Mouse (Mus musculus) forebrain, embryonic 13.5 days (tissue): ENCODE measurements around the gene Tdg. TPM values are rescaled to one million over a fixed set of nuclear protein-coding genes. Genes with fewer than 3 reads are reported as not detected.

Experiments used
- ATAC-seq: fragments of 200-750 bp; cut with Nextera tagmentation; 2 replicates; pipeline ENCODE4 v1.8.0; 2017
- H3K27ac ChIP-seq: fragments of 300-500 bp; sonication (generic); 2 replicates; pipeline ENCODE4 v1.5.1; 2015; ENCODE audit warnings: inconsistent platforms, mild to moderate bottlenecking, moderate library complexity
- H3K27me3 ChIP-seq: fragments of 300-500 bp; sonication (generic); 2 replicates; pipeline ENCODE4 v1.6.1; 2015; ENCODE audit warnings: mild to moderate bottlenecking, inconsistent platforms
- H3K36me3 ChIP-seq: fragments of 300-500 bp; sonication (generic); 2 replicates; pipeline ENCODE4 v1.6.1; 2015; ENCODE audit warnings: mild to moderate bottlenecking, inconsistent platforms; ENCODE audit not compliant: poor library complexity, severe bottlenecking
- H3K4me1 ChIP-seq: fragments of 300-500 bp; sonication (generic); 2 replicates; pipeline ENCODE4 v1.6.1; 2015; ENCODE audit warnings: inconsistent platforms
- H3K4me2 ChIP-seq: fragments of 300-500 bp; sonication (generic); 2 replicates; pipeline ENCODE4 v1.6.1; 2015; ENCODE audit warnings: inconsistent platforms, mild to moderate bottlenecking, moderate library complexity
- H3K4me3 ChIP-seq: fragments of 300-500 bp; sonication (generic); 2 replicates; pipeline ENCODE4 v1.5.1; 2015; ENCODE audit warnings: mild to moderate bottlenecking, inconsistent platforms
- H3K9ac ChIP-seq: fragments of 300-500 bp; sonication (generic); 2 replicates; pipeline ENCODE4 v1.6.1; 2015; ENCODE audit warnings: mild to moderate bottlenecking, inconsistent platforms
- H3K9me3 ChIP-seq: fragments of 300-500 bp; sonication (generic); replicated peaks from 2 replicates; pipeline ENCODE4 v1.6.1; 2016; ENCODE audit warnings: inconsistent platforms
- whole genome bisulfite sequencing: fragments of 180-500 bp; shearing (Covaris S2); methylation state at CpG from one replicate; pipeline ENCODE4 v1.1.7; 2015; 5-methylcytosine and 5-hydroxymethylcytosine counted together
- polyA plus RNA-seq: library from polyadenylated mRNA; unstranded; fragments of >200 nt; fragmentation: Nextera tagmentation; extraction: Ambion mirVana; gene quantifications from 2 replicates; pipeline ENCODE4 v1.2.1, GENCODE M21; 2015

Tdg gene
- polyA plus RNA-seq, 1 experiment from 2014 or later, result 241 TPM

- WGBS, result 99% methylated on average over 3 of the region's 3 CpGs
- Histone ChIP-seq H3K9ac (no peak overlapping the region), H3K36me3 (peaks cover 74% of the 10 kb centered on the region), H3K27me3 (no peaks in the 10 kb centered on the region), H3K4me3 (no peak overlapping the region), H3K4me2 (no peak overlapping the region), H3K4me1 (peaks cover 5% of the 10 kb centered on the region), H3K9me3 (no peaks in the 10 kb centered on the region), H3K27ac (no peak overlapping the region)
- ATAC-seq, result no peak
These were observed 6.7 kb downstream of the Tdg start for GRCm38 (mm10) chr10:82636321-82636720.

- Histone ChIP-seq H3K4me2 (no peak overlapping the region), H3K9me3 (no peaks in the 10 kb centered on the region), H3K27me3 (no peaks in the 10 kb centered on the region), H3K4me3 (no peak overlapping the region), H3K27ac (no peak overlapping the region), H3K9ac (no peak overlapping the region), H3K36me3 (peaks cover 78% of the 10 kb centered on the region), H3K4me1 (no peaks in the 10 kb centered on the region)
- no peak for ATAC-seq
- WGBS, result 93% methylated on average over 8 of the region's 8 CpGs
These were observed 9.5 kb downstream of the Tdg start for GRCm38 (mm10) chr10:82639032-82639698.

GRCm38 (mm10) chr10:82641481-82641880 lies 11.9 kb downstream of the Tdg start:
- ATAC-seq, result no peak
- Histone ChIP-seq H3K9me3 (no peaks in the 10 kb centered on the region), H3K4me2 (no peak overlapping the region), H3K9ac (no peak overlapping the region), H3K4me3 (no peak overlapping the region), H3K36me3 (peaks cover 92% of the 10 kb centered on the region), H3K27me3 (no peaks in the 10 kb centered on the region), H3K27ac (no peak overlapping the region), H3K4me1 (no peaks in the 10 kb centered on the region)
- 88% methylated on average over 9 of the region's 9 CpGs for WGBS

DNA sequence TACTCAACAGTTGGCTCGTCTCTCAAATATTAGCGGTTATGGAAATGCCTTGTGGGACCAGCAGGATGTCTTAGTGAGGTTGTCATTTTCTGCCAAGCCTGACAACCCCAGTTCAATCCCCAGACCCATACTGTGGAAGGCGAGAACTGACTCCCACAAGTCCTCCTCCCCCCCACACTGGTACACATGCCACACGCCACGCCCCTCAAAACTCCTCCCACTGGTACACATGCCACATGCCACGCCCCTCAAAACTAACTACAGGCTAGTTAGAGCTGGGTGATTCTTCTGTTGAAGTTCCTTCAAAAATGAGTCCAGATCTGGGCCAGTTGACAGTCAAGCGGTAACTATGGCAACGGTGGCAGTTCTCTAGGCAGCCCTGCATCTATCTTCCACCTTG lies 16.5 kb downstream of the Tdg start:
- Histone ChIP-seq H3K9ac (no peak overlapping the region), H3K27ac (no peak overlapping the region), H3K27me3 (no peaks in the 10 kb centered on the region), H3K4me1 (no peaks in the 10 kb centered on the region), H3K36me3 (peaks cover 78% of the 10 kb centered on the region), H3K4me2 (no peak overlapping the region), H3K4me3 (no peak overlapping the region), H3K9me3 (no peaks in the 10 kb centered on the region)
- no peak for ATAC-seq
- 95% methylated on average over 8 of the region's 8 CpGs for WGBS

- Histone ChIP-seq H3K36me3 (peaks cover 79% of the 10 kb centered on the region), H3K9me3 (no peaks in the 10 kb centered on the region), H3K4me3 (no peak overlapping the region), H3K4me2 (no peak overlapping the region), H3K27ac (no peak overlapping the region), H3K27me3 (no peaks in the 10 kb centered on the region), H3K9ac (no peak overlapping the region), H3K4me1 (no peaks in the 10 kb centered on the region)
- 95% methylated on average over 17 of the region's 17 CpGs for WGBS
- no peak for ATAC-seq
These were observed 17.7 kb downstream of the Tdg start for GRCm38 (mm10) chr10:82647205-82647811.

GRCm38 (mm10) chr10:82651221-82651620 lies 21.6 kb downstream of the Tdg start:
- Histone ChIP-seq H3K9me3 (no peaks in the 10 kb centered on the region), H3K9ac (no peak overlapping the region), H3K4me3 (no peak overlapping the region), H3K4me1 (no peaks in the 10 kb centered on the region), H3K27ac (no peak overlapping the region), H3K27me3 (no peaks in the 10 kb centered on the region), H3K4me2 (no peak overlapping the region), H3K36me3 (peaks cover 48% of the 10 kb centered on the region)
- no peak for ATAC-seq
- 93% methylated on average over 5 of the region's 5 CpGs for WGBS

- Histone ChIP-seq H3K9ac (no peak overlapping the region), H3K9me3 (no peaks in the 10 kb centered on the region), H3K4me1 (no peaks in the 10 kb centered on the region), H3K36me3 (peaks cover 35% of the 10 kb centered on the region), H3K4me2 (no peak overlapping the region), H3K27me3 (no peaks in the 10 kb centered on the region), H3K27ac (no peak overlapping the region), H3K4me3 (no peak overlapping the region)
- 83% methylated on average over 5 of the region's 5 CpGs for WGBS
- no peak for ATAC-seq
These were observed 23.0 kb downstream of the Tdg start for GRCm38 (mm10) chr10:82652625-82653024.

DNA sequence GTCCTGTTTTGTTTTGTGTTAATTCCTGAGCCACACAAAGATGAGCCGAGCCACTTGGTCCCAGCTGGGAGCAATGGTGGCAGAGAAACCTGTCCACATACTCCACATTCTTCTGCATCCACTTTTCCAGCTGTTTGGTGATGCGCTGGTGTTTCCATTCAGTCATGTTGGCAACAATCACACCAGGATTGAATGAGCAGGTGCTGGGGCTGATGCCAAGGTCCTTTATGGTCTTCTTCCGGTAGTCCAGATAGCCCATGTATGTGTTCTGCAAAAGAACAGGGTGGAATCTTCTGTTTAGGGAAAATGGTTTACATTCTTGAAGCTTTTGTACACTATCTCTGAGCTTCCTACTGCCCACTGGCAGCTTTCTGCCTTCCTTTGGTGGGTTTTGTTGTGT lies 25.0 kb downstream of the Tdg start:
- Histone ChIP-seq H3K27ac (no peak overlapping the region), H3K9ac (no peak overlapping the region), H3K4me3 (no peak overlapping the region), H3K27me3 (no peaks in the 10 kb centered on the region), H3K9me3 (no peaks in the 10 kb centered on the region), H3K4me1 (no peaks in the 10 kb centered on the region), H3K36me3 (peaks cover 27% of the 10 kb centered on the region), H3K4me2 (no peak overlapping the region)
- 85% methylated on average over 3 of the region's 3 CpGs for WGBS
- ATAC-seq, result no peak

DNA sequence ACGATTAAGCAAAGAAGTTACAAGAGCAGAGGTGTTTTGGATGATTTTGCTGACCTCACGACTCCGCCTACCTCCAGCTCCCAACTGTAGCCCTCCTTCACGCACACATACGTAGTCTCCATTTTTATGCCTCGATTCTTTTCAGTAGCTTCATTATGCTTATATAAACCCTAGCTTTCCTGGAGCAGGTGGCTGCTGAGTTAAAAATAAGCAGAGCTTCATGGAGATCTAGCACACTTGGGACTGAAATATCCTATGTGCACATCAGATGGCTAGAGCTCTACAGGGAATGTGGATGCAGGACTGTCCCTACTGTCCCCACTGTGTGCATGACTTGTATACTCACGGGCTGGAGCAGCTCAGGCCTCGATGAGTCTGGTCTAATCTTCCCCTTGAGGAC lies 32.2 kb downstream of the Tdg start:
- Histone ChIP-seq H3K27ac (peak overlapping the region; percentile 72), H3K27me3 (no peaks in the 10 kb centered on the region), H3K9ac (no peak overlapping the region), H3K36me3 (no peaks in the 10 kb centered on the region), H3K4me2 (no peak overlapping the region), H3K4me1 (peaks cover 3% of the 10 kb centered on the region; the same call in 1 of the 2 replicates), H3K4me3 (no peak overlapping the region), H3K9me3 (no peaks in the 10 kb centered on the region)
- 85% methylated on average over 8 of the region's 8 CpGs for WGBS
- ATAC-seq, result no peak

- peak; percentile 90 for ATAC-seq
- no peak overlapping the region for H3K4me3 ChIP-seq
- no peak overlapping the region for H3K4me2 ChIP-seq
- H3K27me3 ChIP-seq, result no peaks in the 10 kb centered on the region
- peaks cover 4% of the 10 kb centered on the region; the same call in 1 of the 2 replicates for H3K4me1 ChIP-seq
- 75% methylated on average over 14 of the region's 14 CpGs for WGBS
- no peak overlapping the region for H3K9ac ChIP-seq
- no peaks in the 10 kb centered on the region for H3K36me3 ChIP-seq
- H3K9me3 ChIP-seq, result no peaks in the 10 kb centered on the region
- H3K27ac ChIP-seq, result peak overlapping the region; percentile 72
These were observed 32.8 kb downstream of the Tdg start for GRCm38 (mm10) chr10:82662267-82662990.

GRCm38 (mm10) chr10:82663289-82663688 lies 33.7 kb downstream of the Tdg start:
- no peak for ATAC-seq
- H3K36me3 ChIP-seq, result no peaks in the 10 kb centered on the region
- no peaks in the 10 kb centered on the region for H3K9me3 ChIP-seq
- H3K4me2 ChIP-seq, result no peak overlapping the region
- no peak overlapping the region for H3K4me3 ChIP-seq
- peaks cover 4% of the 10 kb centered on the region; the same call in 1 of the 2 replicates for H3K4me1 ChIP-seq
- no peak overlapping the region for H3K27ac ChIP-seq
- 81% methylated on average over 2 of the region's 2 CpGs for WGBS
- H3K27me3 ChIP-seq, result no peaks in the 10 kb centered on the region
- H3K9ac ChIP-seq, result no peak overlapping the region

GRCm38 (mm10) chr10:82665951-82666350 lies 36.3 kb downstream of the Tdg start:
- H3K4me3 ChIP-seq, result no peak overlapping the region
- peaks cover 4% of the 10 kb centered on the region; the same call in 1 of the 2 replicates for H3K4me1 ChIP-seq
- H3K36me3 ChIP-seq, result no peaks in the 10 kb centered on the region
- 60% methylated on average over 3 of the region's 3 CpGs for WGBS
- no peak overlapping the region for H3K27ac ChIP-seq
- ATAC-seq, result no peak
- no peaks in the 10 kb centered on the region for H3K27me3 ChIP-seq
- no peaks in the 10 kb centered on the region for H3K9me3 ChIP-seq
- H3K9ac ChIP-seq, result no peak overlapping the region
- H3K4me2 ChIP-seq, result no peak overlapping the region
